Mouse (Mus musculus): ENCODE results near the gene Frmd8. TPM values are rescaled to one million over a fixed set of nuclear protein-coding genes. Genes with fewer than 3 reads are reported as not detected.

Frmd8 gene
- polyA plus RNA-seq, 1 experiment from 2014 or later = 13.9 TPM

DNA sequence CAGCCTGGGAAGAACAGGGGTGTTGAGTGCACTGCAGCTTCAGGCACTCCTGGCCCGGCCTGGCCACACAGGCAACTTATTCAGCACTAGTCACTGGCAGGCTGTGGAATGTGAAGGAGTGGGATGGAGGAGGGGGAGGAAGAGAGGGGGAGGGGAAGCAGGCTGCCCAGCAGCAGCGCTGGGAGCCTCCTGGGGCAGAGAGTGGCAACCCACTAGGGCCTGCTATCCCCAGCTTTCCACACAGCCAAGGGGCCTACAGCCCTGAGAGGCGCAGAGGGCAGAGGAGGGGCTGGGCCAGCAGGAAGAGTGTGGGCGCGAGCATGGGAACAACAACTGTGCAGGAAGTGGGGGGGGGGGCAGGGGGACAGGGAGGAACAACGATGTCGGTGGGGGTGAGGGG is 3.8 kb downstream of the Frmd8 start:
- WGBS (ENCODE audit: insufficient replicate concordance) = 21% methylated on average over 7 of the region's 7 CpGs
- H3K9me3 ChIP-seq (replicated peaks) = no peaks in the 10 kb centered on the region
- H3K27ac ChIP-seq = peak overlapping the region; percentile 36; the same call in 1 of the 2 replicates
- H3K9ac ChIP-seq = no peak overlapping the region
- H3K4me2 ChIP-seq = peak overlapping the region; percentile 15; the same call in 1 of the 2 replicates
- H3K27me3 ChIP-seq = no peaks in the 10 kb centered on the region
- DNase-seq = no peak
- peaks cover 54% of the 10 kb centered on the region for H3K4me1 ChIP-seq (replicated peaks)
- H3K36me3 ChIP-seq = peaks cover 30% of the 10 kb centered on the region
- no peak overlapping the region for H3K4me3 ChIP-seq (replicated peaks)
- ATAC-seq (ENCODE audit: low read depth) = peak; percentile 12; the same call in 1 of the 2 replicates

DNA sequence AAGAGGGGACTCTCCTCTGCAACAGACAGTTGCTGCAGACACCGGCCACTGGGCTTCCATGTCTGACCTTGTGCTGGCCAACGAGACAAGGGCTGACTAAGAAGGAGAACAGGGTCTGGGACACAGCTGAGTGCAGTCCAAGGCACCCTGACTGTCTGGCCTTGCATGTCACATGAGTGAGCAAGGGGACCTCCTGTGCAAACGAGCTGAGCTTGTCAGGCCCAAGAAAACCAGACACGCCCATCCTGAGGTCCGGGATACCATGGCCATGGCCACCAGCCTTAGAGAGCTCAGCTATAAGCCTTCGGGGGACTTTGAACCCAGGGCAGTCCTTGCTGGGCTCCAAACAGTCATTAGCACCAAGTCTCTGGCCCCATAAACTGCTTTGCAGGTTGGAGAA is 7.0 kb downstream of the Frmd8 start:
- no peak overlapping the region for H3K4me3 ChIP-seq (replicated peaks)
- no peak for ATAC-seq (ENCODE audit: low read depth)
- peaks cover 28% of the 10 kb centered on the region for H3K4me1 ChIP-seq (replicated peaks)
- no peak overlapping the region for H3K9ac ChIP-seq
- H3K9me3 ChIP-seq (replicated peaks) = no peaks in the 10 kb centered on the region
- no peak overlapping the region for H3K4me2 ChIP-seq
- no peak overlapping the region for H3K27ac ChIP-seq
- WGBS (ENCODE audit: insufficient replicate concordance) = 69% methylated on average over 6 of the region's 6 CpGs
- H3K36me3 ChIP-seq = peaks cover 55% of the 10 kb centered on the region
- no peaks in the 10 kb centered on the region for H3K27me3 ChIP-seq
- DNase-seq = no peak

DNA sequence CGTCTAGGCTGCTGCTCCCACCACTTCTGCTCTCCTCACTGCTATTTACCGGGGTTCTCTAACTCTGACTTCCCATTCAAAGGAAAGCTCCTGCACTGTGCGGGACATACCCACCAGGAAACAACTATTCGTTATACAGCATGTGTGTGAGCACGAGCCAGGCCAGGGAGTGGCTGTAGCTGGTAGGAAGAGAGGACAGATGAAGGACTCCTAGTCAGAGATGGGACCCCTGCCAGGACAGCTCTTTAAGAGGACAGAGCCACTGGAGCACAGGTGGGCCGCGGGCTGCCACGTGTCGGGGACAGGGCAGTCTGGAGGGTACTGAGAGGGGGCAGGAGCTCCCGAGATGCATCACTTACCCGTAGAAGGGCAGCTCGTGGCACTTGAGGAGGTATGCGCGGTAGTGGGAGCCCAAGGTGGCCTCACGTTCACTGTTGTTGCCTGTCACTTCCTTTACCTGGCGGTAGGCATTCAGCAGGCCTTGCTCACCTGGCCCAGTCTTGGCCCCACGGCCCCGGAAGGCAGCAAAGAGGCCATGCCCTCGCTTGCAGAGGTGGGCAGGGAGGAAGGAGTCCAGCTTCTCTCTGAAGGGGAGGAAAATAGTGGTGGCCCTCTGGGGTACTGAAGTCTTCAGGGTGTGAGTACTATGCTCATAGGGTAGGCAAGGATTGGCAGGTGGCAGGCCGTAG is 10.2 kb downstream of the Frmd8 start:
- no peak overlapping the region for H3K4me2 ChIP-seq
- H3K4me1 ChIP-seq (replicated peaks) = no peaks in the 10 kb centered on the region
- H3K36me3 ChIP-seq = peaks cover 79% of the 10 kb centered on the region
- H3K27me3 ChIP-seq = no peaks in the 10 kb centered on the region
- DNase-seq = no peak
- ATAC-seq (ENCODE audit: low read depth) = no peak
- 0 out of 2 replicates have a peak, but pooled peaks cover 5% of the 10 kb centered on the region for H3K9me3 ChIP-seq (replicated peaks)
- H3K27ac ChIP-seq = no peak overlapping the region
- 84% methylated on average over 20 of the region's 20 CpGs for WGBS (ENCODE audit: insufficient replicate concordance)
- H3K4me3 ChIP-seq (replicated peaks) = no peak overlapping the region
- H3K9ac ChIP-seq = no peak overlapping the region

DNA sequence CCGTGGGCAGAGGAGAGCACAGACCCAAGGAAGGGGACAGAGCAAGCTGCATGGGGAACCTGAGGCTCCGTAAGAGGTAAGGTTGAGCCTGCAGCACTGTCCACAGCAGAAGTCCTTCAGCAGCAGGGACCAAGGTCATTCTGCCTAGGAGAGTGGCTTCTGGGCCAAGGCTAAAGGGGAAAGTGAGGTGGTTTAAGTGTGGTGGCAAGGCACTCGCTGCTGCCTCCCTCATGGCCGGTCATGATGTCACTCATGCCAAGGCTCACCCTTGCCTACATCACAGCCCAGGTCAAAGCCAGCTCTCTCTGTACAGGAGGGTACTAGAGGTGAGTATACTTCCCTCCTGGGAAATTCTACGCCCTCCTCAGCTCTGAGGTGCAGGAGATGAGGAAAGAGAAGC is 11.3 kb downstream of the Frmd8 start:
- Histone ChIP-seq H3K36me3 (peaks cover 79% of the 10 kb centered on the region), H3K4me2 (no peak overlapping the region), H3K4me1 (replicated peaks) (no peaks in the 10 kb centered on the region), H3K9me3 (replicated peaks) (0 out of 2 replicates have a peak, but pooled peaks cover 5% of the 10 kb centered on the region), H3K4me3 (replicated peaks) (no peak overlapping the region), H3K27ac (no peak overlapping the region), H3K9ac (no peak overlapping the region), H3K27me3 (no peaks in the 10 kb centered on the region)
- ATAC-seq (ENCODE audit: low read depth) = no peak
- no peak for DNase-seq
- WGBS (ENCODE audit: insufficient replicate concordance) = 80% methylated on average over 5 of the region's 5 CpGs

DNA sequence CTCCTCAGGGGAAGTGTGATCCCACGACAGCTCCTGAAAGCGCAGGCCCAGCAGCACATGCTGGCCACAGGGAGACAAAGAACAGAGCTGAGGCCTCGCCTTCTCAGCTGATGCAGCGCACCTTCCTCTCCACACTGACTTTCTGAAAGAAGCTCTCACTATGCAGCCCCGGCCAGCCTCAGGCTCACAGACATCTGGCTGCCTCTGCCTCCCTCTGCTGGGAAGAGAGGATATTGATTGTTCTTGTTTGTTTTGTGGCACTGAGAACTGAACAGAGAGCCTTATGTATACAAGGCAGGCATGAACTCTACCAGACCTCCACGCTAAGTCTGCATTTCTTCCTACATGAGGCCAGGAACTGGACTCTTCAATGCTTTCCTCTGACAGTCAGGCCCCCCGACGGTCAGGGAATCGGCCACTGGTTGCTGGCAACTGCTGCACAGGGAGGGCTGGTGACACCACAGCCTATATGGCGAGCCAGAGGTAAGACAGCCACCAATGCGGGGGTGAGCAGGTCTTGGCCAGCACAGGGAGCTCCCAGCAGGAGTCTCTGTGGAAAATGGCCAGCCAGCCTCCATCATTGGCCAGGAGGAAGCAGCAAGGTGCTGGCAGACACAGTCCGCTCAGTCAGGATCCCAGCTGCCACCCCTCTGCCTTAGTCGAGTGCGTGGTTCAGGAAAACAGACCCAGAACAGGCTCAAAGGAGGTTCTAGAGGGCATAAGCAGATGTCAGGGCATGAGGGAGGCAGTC is 12.6 kb downstream of the Frmd8 start:
- peaks cover 78% of the 10 kb centered on the region for H3K36me3 ChIP-seq
- H3K27me3 ChIP-seq = no peaks in the 10 kb centered on the region
- H3K9ac ChIP-seq = no peak overlapping the region
- no peak overlapping the region for H3K4me2 ChIP-seq
- 87% methylated on average over 14 of the region's 14 CpGs for WGBS (ENCODE audit: insufficient replicate concordance)
- H3K27ac ChIP-seq = no peak overlapping the region
- no peak for ATAC-seq (ENCODE audit: low read depth)
- no peaks in the 10 kb centered on the region for H3K4me1 ChIP-seq (replicated peaks)
- no peak for DNase-seq
- H3K9me3 ChIP-seq (replicated peaks) = 0 out of 2 replicates have a peak, but pooled peaks cover 5% of the 10 kb centered on the region
- H3K4me3 ChIP-seq (replicated peaks) = no peak overlapping the region

DNA sequence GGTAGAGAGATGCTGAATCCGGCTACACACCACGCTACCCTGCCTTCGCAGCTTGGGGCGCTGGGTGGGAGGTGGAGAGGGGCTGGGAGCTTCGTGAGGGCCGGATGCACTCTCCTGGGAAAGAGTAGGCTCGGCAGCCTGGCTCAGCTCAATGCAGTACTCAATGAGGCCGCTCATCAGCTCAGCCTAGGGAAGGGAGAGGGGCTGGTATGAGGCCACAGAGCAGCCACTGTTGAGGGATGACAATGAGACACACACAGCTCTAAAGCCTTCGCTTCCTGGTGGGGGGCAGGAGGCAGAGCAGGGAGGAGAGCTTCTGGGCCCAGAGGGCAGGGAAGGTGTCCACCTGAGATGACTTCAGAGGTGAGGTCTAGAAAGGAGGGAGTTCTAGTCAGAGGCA is 18.5 kb downstream of the Frmd8 start:
- DNase-seq (no peak), ATAC-seq (ENCODE audit: low read depth) (no peak)
- no peaks in the 10 kb centered on the region for H3K27me3 ChIP-seq
- peaks cover 13% of the 10 kb centered on the region for H3K4me1 ChIP-seq (replicated peaks)
- H3K36me3 ChIP-seq = peaks cover 73% of the 10 kb centered on the region
- H3K9me3 ChIP-seq (replicated peaks) = no peaks in the 10 kb centered on the region
- H3K4me3 ChIP-seq (replicated peaks) = no peak overlapping the region
- H3K9ac ChIP-seq = no peak overlapping the region
- no peak overlapping the region for H3K27ac ChIP-seq
- H3K4me2 ChIP-seq = no peak overlapping the region
- 81% methylated on average over 9 of the region's 9 CpGs for WGBS (ENCODE audit: insufficient replicate concordance)

DNA sequence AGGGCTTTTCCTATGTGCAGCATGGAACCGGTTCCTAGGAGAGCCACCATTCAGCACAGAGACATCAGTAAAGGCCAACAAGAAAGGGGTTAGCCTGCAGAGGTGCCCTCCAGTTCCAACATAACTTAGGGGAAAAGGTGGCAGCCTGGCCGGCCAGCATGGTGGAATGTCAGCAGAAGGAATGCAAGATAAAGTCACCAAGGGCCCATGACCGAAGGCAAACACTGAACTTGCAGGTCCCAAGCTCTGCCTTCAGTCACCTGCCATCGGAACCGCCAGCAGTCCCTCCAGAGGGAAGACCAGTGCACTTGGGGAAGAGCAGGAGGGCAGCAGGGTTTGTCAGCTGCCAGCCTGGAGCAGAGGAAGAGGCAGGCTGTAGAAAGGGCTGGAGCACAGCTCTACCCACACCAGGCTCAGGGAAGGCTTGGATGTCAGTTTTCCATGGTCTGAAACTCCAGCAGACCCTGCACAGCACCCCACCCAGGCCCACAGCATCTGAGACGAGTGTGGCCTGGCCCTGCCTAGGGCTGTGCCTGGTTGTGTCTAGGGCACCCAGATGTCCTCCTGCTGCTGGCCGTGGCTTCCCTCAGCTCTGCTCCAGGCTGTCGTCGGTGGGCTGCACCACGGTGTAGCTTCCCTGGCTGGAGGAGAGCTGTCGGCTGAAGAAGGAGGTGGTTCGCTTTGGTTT is 22.9 kb downstream of the Frmd8 start:
- Histone ChIP-seq H3K27ac (peak overlapping the region; percentile 53), H3K4me1 (replicated peaks) (peaks cover 58% of the 10 kb centered on the region), H3K4me2 (peak overlapping the region; percentile 38; the same call in 1 of the 2 replicates), H3K9ac (peak overlapping the region; percentile 51; the same call in 1 of the 2 replicates), H3K9me3 (replicated peaks) (no peaks in the 10 kb centered on the region), H3K4me3 (replicated peaks) (no peak overlapping the region), H3K27me3 (no peaks in the 10 kb centered on the region), H3K36me3 (peaks cover 33% of the 10 kb centered on the region)
- DNase-seq = no peak
- no peak for ATAC-seq (ENCODE audit: low read depth)
- 72% methylated on average over 12 of the region's 12 CpGs for WGBS (ENCODE audit: insufficient replicate concordance)

DNA sequence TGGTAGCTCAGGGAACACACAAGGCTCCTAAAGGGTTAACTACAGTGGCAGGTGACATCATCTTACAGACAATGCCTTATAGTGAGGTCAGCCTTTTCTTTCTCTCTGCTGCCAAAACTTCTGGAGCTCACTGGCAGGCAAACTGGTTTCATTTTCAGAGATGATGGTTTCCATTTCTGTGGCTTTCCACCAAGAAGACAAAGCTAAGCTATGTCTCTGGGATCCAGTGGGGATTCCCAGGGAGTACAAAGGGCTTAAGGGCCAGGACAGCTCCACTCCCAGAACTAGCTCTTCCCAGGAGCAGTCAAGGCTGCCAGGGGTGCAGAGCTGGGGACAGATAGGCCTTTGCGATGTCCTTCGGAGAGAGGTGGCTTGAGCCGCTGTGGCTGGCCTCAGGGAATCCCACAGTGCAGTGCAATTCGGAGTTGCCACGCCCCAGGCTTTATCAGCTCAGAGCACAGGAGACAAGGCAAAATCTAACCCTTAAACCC is 23.5 kb downstream of the Frmd8 start:
- Histone ChIP-seq H3K9ac (peak overlapping the region; percentile 51), H3K4me3 (replicated peaks) (no peak overlapping the region), H3K4me1 (replicated peaks) (peaks cover 64% of the 10 kb centered on the region), H3K36me3 (peaks cover 30% of the 10 kb centered on the region), H3K27me3 (no peaks in the 10 kb centered on the region), H3K27ac (peak overlapping the region; percentile 53; the same call in 1 of the 2 replicates), H3K4me2 (peak overlapping the region; percentile 38), H3K9me3 (replicated peaks) (no peaks in the 10 kb centered on the region)
- DNase-seq (peak; percentile 40), ATAC-seq (ENCODE audit: low read depth) (no peak)
- 28% methylated on average over 5 of the region's 5 CpGs for WGBS (ENCODE audit: insufficient replicate concordance)

DNA sequence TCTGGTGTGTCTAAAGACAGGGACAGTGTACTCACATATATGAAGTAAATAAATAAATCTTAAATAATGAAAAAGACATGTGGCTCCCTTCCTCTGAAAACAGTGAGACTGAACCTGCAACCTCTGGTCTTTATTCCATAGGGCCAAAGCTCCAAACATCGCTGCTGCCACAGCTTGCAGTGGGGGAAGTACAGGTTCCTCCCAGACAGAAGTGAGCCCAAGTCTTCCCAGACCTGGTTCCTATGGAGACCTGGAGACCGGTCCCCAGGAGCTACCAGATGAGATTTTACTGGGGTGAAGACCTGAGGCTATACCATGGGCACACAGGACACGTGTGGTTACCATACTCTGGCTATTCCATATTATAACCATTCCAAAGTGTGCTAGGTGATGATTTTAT is 24.2 kb downstream of the Frmd8 start:
- Histone ChIP-seq H3K9ac (0 out of 2 replicates have a peak overlapping the region, but pooled peaks have one; percentile 51), H3K4me2 (no peak overlapping the region), H3K36me3 (peaks cover 25% of the 10 kb centered on the region), H3K9me3 (replicated peaks) (no peaks in the 10 kb centered on the region), H3K4me1 (replicated peaks) (peaks cover 71% of the 10 kb centered on the region), H3K4me3 (replicated peaks) (no peak overlapping the region), H3K27ac (no peak overlapping the region), H3K27me3 (no peaks in the 10 kb centered on the region)
- ATAC-seq (ENCODE audit: low read depth) = no peak
- no peak for DNase-seq
- WGBS (ENCODE audit: insufficient replicate concordance) = 77% methylated on average over 3 of the region's 3 CpGs

DNA sequence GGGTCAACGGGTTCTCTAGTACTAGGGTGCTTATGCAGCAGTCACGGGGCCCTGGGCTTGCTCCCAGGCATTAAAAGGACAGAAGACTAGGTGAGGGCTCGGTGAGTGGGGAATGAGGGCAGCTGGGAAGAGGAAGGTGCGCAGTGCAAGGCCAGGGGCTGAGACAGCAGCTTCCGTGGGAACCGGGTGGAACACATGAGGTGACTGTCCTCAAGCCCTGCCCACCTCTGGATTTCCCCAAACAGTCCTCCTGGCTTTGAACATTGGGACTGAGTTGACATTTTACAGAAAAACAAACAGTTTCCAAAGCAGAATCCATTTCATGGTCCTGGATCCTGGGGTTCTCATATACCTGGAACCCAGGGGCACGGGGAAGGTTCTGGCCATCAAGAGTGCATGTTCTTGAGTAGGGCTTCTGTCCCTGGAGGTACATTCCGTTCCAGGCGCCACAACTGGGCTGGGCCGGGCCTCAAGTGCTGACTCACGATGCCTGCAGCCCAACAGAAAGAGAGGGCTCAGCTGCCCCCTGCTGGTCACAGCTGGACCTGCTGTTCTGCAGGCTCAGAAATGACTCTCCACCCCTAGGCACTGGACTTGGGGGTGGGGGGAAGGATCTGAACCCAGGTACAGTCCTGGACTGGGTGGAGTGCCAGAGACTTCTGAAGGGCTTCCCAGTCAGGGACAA is 25.1 kb downstream of the Frmd8 start:
- H3K36me3 ChIP-seq = peaks cover 17% of the 10 kb centered on the region
- H3K4me1 ChIP-seq (replicated peaks) = peaks cover 76% of the 10 kb centered on the region
- peak overlapping the region; percentile 84 for H3K4me2 ChIP-seq
- H3K9ac ChIP-seq = peak overlapping the region; percentile 85
- ATAC-seq (ENCODE audit: low read depth) (peak; percentile 41), DNase-seq (peak; percentile 87)
- peak overlapping the region; percentile 99 for H3K27ac ChIP-seq
- WGBS (ENCODE audit: insufficient replicate concordance) = 15% methylated on average over 11 of the region's 11 CpGs
- H3K4me3 ChIP-seq (replicated peaks) = peak overlapping the region; percentile 66
- H3K9me3 ChIP-seq (replicated peaks) = no peaks in the 10 kb centered on the region
- H3K27me3 ChIP-seq = no peaks in the 10 kb centered on the region
